Mouse (Mus musculus) ZHBTc4 (cell line): ENCODE results near the gene Ablim2.

ENCODE experiments used
- DNase-seq: peaks from one replicate; pipeline ENCODE4 v3.0.0-alpha.2; 2011; ENCODE audit warnings: low read depth, low spot score

The Ablim2 gene

DNA sequence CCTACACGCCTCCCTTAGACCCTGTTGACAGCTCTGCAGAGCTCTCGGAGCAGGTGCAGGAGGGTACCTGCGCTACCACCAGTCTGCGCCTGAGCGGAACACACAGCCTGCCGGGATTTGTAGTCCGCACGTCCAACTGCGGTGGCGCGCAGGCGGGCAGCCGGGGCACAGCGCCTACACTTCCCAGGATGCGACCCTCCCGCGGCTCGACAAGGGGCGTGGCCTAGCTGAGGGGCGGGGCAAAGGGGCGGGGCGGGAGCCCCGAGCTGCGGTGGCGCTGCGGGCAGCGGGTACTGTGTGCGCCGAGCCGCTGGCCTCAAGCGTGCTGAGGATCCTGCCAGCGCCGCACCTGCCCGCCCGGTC is at the start of gene Ablim2:
Ablim2 (plus strand) TSS at position 242 of the 363 bp plus-strand sequence.
- DNase-seq = peak; percentile 99

GRCm38 (mm10) chr5:35710481-35710880 is 47.2 kb upstream of the Ablim2 start:
- DNase-seq = peak; percentile 79

DNA sequence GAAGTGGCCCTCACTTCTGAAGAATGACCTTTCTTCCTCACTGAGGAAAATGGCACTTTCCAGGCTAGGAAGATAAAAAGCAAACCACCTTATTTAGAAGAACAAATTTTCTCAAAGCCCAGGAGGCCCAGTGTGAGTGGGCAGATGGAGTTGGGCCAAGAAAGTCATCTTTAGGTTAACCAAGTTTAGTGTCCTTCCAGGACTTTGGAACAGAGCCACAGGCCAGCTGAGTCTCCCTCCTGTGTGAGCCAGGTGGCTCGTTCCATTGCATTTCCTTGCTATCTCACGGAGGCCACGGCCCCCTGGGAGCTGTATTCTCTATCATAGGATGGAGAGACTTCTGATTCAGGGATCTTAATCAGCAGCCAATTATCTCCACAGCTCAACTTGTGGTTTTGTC is 46.7 kb upstream of the Ablim2 start:
- DNase-seq = no peak

GRCm38 (mm10) chr5:35712517-35712916 is 45.2 kb upstream of the Ablim2 start:
- DNase-seq = no peak

DNA sequence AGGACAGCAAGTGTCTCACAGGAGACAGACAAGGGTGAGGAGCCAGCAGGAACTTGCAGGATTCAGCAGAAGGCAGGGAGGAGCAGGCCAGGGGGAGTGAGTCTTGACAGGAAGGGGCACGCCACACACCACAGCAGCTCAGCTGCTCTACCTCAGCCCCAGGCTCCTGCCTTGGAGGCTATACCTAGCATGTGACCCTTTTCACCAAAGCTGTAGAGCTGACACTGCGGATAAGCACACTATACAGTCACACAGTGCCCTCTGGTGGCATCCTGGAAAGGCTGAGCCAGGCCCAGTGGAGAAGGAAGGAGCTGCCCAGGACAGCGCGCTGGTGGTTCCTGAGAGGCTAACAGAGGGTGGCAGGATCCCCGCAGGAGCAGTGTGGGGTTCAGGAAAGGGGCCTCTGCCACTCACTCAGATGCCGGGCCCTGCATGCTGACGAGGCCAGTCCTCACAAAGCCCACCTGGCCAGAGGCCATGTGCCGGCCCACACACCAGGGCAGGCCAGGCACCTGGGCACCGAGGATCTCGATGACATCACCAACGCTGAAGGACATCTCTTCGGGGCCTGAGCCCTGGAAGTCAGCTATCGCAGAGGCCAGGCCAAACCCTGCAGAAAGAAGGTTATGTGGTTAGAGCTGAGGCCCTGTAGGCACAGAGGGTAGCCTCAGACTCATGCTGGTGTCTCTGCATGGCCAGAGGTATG is 43.9 kb upstream of the Ablim2 start:
- peak; percentile 93 for DNase-seq

GRCm38 (mm10) chr5:35717455-35717854 is 40.2 kb upstream of the Ablim2 start:
- DNase-seq = peak; percentile 66

DNA sequence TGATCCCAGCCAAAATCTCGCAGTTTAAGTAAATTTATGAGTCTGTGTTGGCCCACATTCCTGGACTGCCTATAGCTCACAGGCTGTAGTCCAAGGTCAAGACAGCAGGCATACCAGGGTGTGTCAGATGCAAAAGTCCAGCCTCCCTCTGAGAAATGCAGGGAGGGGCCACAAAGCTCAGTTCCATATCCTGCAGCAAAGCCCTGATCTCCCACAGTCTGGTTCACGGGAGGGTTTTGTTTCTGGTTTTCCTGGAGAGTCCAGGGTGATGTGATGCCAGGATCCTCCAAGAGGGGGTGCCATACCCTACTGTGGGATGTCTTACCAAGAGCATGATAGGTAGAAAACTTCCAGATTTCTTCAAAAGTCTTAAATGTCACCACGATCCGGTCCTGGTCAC is 39.7 kb upstream of the Ablim2 start:
- DNase-seq = peak; percentile 99

- DNase-seq = no peak
These were observed 38.9 kb upstream of the Ablim2 start for GRCm38 (mm10) chr5:35718817-35719216.

GRCm38 (mm10) chr5:35719343-35719742 is 38.3 kb upstream of the Ablim2 start:
- no peak for DNase-seq

DNA sequence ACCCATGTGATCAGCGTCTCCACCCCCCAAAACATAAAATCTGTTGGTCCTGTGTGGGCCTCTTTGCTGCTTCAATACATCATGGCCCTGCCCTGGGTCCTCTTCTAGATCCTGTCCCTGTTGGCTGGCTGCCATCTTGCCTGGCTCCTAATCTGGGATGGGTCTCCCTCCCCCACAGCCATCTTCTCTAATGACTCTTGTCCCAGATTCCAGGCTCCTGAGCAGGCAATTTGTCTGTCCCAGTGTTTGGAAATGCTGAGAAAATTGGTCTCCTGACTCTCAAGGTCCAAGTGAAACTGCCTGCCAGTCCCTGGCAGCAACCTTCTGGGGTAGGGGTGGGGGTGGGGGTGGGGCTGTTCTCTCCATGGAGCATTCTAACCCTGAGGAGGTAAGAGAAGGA is 37.8 kb upstream of the Ablim2 start:
- no peak for DNase-seq

DNA sequence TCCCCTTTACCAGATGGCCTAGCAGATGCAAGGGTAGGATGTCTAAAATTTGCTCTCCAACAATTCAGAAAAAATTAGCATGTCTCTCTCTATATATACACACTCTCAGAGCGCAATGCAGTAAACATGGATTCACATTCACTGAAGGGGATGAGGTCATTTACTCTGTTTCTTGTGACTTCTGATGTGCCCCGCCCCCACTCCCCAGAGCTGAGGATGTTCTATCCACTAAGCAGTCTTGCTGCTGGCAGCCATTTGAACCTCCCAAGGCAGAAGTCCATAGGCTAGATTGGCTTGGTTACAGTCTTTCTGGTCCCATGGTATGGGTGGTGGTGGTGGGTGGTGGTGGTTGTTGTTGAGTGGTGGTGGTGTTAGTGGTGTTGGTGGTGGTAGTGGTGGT is 35.7 kb upstream of the Ablim2 start:
- peak; percentile 51 for DNase-seq

DNA sequence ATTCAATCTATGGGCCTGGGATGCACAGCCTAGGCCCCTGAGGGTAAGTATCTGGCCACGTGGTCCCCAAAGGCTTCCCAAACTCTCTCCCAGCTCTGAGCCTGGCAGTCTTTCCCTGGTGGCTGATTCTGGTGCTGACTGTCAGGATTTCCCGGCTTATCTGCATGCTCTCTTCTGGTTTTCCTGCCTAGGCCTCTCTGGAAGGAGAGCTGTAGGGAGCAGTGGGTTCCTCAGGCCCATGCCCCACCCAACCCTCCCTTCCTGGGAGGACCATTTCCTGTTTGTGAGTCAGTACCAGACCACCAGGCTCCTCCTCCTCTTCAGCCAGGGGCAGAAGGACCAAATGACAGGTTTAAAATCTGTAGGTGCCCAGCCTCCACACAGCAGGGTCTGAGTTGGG is 35.0 kb upstream of the Ablim2 start:
- peak; percentile 85 for DNase-seq

- no peak for DNase-seq
These were observed 33.8 kb upstream of the Ablim2 start for GRCm38 (mm10) chr5:35723900-35724299.

DNA sequence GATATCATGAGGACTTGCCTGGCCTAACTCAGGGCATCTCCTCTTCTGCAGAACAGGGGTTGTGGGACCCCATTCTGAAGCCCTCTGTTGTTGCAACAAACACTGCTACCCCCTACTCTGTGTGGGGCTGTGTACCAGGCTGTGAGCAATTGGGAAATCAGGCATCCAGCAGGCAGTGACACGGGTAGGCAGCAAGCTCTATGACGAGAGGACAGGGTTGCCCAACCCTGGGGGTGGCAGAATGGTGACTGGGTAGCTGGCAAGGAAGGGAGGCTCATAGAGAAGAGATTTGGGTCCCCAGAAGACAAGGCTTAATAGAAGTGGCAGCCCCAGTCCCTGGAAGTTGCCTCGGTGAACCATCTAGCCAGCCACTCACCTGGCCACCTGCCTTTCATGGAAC is 31.8 kb upstream of the Ablim2 start:
- no peak for DNase-seq

DNA sequence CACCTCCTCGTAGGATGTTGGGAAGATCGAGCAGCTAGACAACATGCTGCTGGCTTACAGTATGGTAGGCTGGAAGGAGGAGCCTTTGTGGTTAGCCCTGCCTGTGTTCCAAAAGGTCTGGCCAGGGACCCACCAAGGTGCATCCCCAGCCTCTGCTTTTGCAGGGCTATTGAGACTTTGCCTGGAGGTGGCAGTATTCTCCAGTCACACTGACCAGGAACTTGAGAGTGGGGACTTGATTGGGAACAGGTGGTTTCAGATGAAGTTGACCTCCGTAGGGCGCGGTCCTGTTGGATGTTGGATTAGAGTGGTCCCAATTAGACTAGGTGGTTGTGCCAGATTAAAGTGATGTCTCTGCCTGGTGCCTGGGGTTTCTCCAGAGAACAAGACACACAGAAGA is 30.2 kb upstream of the Ablim2 start:
- no peak for DNase-seq

DNA sequence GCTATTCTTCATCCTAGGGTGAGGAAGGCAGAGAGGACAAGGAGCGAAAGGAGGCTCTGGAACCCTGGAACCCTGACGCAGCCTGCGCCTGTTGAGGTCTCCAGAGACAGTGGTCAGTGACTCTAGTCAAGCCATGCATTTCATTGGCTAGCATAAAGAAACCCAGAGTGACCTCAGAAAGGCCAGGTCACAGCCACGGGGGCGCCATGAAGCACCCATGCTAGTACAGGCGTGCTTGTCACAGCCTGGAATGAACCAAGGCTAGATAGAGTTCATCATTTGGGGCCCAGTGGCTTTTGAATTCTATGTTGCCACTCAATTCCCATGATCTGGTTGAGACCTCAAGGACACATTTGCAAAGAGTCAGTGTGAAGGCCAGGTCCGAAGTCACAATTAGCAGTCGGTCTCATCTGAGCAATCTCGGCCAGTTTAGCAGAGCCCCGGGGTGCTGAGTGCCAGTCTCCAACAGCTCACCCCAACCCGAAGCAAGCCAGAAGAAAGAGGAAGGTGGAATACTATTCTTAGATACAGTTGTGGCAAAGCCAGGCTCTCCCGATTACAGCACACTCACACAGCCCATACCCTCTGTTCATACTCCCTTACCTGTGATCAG is 29.2 kb upstream of the Ablim2 start:
- no peak for DNase-seq

- peak; percentile 64 for DNase-seq
These were observed 28.7 kb upstream of the Ablim2 start for GRCm38 (mm10) chr5:35728957-35729460.

DNA sequence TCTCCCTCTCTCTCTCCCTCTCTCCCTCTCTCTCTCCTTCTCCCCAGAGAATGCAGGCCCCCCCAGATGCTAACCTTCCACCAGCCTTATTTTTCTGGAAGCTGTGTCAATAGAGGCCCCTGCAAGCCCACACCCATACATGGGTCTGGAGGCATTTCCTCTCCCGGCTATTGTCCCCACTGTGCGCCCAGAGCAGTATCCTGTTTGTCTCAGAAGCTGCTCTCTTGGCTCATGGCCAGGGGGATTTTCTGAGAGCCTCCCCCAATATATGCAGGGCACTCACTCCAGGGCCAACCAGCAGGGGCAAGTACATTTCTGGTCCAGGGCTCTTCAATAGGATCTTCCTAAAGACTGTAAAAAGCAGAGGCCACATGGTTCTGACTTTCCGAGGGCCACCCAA is 27.8 kb upstream of the Ablim2 start:
- DNase-seq = no peak

DNA sequence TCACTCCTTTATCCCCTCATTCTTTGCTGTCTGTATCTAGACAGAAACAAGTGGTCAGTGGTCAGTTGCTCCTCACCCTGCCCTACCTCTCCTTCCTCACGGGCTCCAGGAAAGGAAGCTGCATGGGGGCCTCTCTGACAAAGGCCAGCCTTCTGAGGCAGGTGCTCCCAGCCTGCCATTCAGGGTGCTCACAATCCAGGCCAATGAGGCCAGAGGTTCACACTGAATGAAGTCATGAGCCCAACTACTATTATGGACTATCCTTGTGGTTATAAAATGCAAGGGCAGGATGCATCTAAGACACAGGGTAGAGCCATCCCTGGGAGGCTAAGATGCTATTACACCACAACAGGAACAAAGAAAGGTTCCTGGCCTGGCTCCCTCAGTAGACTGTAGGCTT is 27.1 kb upstream of the Ablim2 start:
- DNase-seq = no peak

DNA sequence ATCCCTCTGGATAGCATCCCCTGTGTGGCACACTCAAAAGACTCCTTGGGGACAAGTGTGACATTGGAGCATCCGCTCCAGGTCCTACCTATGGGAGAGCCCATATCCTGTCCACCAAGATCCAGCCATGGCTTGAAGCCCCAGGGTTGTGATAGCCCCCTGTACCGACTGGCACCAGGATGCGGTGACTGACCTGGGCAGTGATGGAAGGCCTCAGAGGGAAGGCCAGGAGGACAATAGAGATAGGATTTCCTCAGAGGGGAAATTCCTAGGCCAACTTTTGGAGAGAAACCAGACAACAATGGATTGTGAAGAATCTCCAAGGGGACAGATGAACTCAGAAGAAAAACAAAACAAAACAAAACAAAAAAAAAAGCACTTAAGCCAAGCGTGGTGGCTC is 26.7 kb upstream of the Ablim2 start:
- no peak for DNase-seq

- DNase-seq = no peak
These were observed 24.2 kb upstream of the Ablim2 start for GRCm38 (mm10) chr5:35733523-35733922.

GRCm38 (mm10) chr5:35737231-35737901 is 20.3 kb upstream of the Ablim2 start:
- DNase-seq = no peak

GRCm38 (mm10) chr5:35739005-35739404 is 18.7 kb upstream of the Ablim2 start:
- DNase-seq = no peak
